Mouse (Mus musculus) kidney, adult 2 months (tissue): Measurements from ENCODE around the gene Gm20219.

Source experiments
- CTCF ChIP-seq: fragments of 200-500 bp; conservative IDR thresholded peaks from 2 replicates; pipeline ENCODE4 v1.5.1; 2011; ENCODE audit warnings: low read depth, mild to moderate bottlenecking, control low read depth, low read length, moderate library complexity, mixed read lengths; ENCODE audit not compliant: insufficient read depth, insufficient read length
- POLR2A ChIP-seq: fragments of 200-500 bp; IDR thresholded peaks from one replicate; pipeline ENCODE4 v1.6.1; 2011; ENCODE audit warnings: low read depth, low read length, control low read depth

GRCm38 (mm10) chr17:56515690-56516410, 38.3 kb downstream of the Gm20219 start:
- TF ChIP-seq POLR2A (no peak), CTCF (no peak)
